Mouse (Mus musculus): ENCODE results near the gene Rere. TPM values are rescaled to one million over a fixed set of nuclear protein-coding genes. Genes with fewer than 3 reads are reported as not detected.

Gene Rere
- total RNA-seq, 2 experiments from 2014 or later, result 85.3 to 118 TPM

DNA sequence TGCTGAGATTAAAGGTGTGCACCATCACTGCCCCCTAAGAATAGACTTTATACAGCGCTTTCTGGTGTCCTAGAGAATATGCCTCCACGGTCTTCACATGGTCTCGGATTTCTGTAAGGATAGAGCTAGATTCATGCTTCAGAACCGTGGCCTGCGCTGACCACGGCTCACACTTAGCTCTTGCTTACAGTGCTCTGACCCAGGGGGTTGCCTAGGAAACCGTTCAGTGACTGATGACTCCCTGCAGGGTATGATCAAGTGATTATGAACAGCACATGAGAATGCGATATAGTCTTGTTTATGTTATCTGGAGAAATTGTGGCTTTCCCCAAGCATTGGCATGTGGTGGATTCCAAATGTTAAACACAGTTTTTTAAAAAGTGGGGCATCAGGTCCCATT is 103.0 kb downstream of the Rere start:
- no peak for DNase-seq

DNA sequence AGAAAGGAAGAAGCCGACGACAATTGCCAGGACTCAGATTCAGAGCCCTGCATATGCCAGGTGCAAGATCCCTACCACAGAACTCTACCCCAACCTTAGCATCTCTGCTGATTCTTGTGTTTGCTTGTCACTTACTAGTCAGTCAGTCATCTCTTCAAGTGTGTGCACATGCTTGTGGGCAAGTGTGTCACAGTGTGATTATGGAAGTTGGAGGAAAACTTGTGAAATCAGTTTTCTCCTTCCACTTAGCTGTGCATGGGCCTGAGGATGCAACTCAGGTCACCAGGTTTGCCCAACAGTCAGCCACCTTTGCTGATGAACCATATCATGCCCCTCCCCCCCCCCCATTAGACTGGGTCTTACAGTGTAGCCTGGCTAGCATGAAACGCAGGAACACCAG is 103.5 kb downstream of the Rere start:
- no peak for DNase-seq

DNA sequence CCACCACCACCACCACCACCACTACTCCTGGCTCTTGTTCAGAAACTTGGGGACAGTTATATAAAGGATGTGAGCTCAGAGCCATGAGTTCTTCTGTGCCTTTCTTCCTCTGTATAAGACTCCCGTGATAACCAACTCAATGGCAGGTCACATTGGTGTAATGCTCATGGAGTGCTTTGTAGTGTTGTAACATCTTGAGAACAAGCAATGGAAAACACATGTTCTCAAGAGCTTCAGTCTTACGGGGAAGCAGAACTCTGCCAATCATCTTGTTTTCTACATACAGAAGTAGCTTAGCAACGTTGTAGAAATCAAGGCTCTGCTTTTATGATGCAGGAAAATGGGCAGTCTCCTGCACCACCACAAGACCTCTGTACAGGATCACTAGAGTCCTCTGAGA is 107.1 kb downstream of the Rere start:
- DNase-seq, result no peak

DNA sequence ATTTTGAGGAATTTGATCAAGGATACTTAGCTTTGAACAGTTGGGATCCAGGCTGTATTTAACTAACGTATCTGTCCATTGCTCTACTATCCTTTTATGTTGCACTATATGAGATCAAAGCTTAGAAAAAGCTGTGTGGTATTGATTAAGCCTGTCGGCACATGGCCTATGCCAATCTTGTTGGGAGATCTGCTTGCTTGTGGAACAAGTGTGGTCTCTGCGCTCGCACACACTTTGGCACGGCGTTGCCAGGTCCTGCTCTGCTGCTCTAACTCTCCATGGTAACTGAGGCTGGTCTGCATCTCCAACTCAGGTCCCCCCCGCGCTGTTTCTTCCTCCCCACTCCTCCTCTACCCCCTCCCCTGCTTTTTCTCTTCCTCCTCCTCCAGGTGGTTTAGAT is 112.2 kb downstream of the Rere start:
- DNase-seq, result no peak

DNA sequence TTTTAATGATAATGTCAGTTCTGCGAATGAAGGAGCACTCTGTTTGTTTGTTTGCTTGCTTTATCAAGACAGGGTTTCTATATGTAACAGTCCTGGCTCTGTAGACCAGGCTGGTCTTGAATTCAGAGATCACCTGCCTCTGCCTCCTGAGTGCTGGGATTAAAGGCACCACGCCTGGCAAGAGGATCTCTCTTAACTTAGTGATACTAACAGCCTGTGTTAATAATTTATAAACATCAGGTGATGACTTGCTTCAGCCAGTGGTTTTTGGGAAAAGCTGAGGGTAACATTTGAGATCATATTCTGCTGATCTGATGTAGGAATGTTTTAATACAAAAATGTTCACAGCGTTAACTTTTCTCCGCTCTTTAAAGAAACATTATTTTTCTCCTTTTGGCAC is 112.6 kb downstream of the Rere start:
- no peak for DNase-seq

DNA sequence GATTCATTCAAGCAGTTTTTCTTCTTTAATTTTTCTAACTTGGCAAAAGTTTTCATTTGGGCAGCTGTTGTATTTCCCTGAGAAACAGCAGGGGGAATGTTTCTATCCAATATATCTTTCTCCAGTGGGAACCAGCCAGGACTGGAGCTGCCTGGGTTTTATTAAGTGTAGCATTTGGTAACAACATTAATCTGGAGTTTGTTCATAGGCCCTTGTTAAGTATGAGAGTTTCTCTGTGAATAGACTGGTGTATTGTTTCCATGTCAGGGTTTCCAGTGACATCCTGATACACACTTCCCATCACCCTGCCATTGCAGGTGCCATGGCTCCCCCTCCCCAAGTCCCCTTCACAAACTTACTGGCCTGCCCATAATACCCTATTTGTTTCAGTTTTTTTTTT is 114.9 kb downstream of the Rere start:
- no peak for DNase-seq

DNA sequence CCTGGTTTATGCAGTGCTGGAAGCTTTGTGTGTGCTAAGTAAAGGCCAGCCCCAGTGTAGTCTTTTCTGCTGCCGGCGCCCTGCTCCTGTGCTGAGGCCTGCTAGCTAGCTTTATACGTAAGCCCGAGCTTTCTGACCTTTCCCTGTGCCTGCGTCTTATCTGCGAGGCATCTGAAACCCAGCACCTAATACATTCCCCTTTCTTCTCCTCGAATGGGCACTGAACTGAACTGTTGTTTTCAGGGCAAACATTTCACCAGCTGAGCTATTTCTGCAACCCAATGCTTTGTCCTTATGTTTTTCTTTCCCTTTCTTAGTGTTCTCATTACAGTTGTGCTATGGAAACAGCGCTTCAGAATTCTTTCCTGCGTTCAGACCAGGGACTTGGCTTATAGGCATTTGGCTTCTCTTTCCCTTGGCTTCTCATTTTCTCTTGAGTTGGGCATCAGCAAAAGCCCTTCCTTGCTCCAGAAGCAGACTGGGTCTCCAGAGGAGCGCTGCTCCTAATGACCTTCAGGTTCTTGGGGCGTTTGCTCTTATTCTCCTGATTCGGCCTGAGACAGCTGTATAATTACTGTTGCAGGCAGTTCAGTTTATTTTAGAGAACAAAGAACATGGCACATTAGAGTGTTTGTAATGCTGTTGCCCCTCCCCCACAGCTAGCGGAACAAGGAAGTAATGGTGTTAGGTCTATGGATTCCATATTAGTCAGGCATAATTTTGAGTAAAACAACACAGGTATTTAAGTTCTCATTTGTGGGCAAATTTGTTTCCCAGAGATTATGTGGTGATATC is 115.6 kb downstream of the Rere start:
- DNase-seq, result no peak

DNA sequence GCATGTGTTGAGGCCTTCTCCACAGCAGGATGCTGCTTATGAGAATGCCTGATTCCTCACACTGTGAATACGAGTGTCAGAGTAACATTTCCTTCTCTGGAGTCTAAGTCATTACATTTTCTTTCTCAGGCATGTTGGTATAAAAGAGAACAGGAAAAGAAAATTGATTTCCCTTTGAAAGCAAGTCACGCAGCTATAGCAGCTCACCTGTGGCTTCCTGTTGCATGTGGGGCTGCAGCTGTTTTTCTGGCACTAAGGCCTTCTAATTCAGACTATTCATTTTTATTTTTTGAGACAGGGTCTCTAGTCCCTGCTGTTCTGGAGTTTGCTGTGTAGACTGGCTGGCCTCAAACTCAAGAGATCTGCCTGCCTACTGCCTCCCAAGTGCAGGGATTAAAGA is 117.6 kb downstream of the Rere start:
- DNase-seq, result no peak

DNA sequence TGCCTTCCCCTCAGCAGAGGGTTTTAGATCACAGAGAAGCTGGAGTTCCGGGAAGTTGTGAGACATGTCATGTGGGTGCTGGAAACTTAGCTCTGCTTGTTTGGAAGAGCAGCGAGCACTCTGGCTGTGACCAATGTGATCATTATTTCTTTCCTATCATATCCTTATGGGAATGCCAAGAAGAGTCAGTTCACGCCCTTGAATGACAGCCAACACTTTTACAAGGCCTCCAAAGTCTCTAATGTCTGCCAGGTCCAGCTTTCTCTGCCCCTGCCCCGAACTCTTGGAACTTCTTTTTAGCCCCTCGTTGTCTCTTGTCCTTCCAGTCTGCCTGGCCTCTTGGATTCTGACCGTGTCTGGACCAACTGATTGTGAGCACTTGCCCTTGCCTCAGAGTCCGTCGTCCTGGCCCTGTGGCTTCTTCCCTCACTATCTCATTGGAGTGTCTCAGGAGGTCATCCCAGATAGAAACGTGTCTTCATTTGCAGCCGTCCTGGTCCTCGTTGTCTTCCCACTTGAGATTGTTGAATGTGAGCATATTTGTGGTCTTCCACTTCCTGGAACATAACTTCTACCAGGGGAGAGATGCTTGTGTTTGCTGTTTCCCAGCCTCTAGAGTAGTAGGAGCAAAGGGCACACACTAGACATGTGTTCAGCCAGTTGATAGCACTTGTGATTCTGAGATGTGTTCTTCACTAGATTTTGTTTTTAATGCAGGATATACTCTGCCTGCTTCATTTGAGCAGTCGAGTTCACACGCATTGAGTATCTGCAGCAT is 120.6 kb downstream of the Rere start:
- DNase-seq, result peak; percentile 54

DNA sequence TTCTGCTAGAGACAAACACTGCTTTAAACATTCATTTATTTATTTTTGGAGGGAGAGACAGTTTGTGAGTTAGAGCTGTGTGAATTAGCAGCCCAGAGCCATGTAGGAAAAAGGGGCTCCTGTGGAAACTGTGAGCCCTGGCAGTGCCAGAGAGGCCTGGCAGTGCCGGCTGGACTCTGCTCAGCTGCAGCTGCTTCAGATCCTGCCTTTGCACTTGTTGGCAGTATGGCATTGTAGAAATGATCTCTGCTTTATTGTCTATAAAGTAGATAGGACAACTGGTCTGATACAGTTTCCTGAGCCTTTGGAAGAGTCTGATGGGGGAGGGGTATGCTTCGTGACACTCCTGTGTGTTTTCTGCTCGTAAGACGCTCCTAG is 121.2 kb downstream of the Rere start:
- peak; percentile 26 for DNase-seq

DNA sequence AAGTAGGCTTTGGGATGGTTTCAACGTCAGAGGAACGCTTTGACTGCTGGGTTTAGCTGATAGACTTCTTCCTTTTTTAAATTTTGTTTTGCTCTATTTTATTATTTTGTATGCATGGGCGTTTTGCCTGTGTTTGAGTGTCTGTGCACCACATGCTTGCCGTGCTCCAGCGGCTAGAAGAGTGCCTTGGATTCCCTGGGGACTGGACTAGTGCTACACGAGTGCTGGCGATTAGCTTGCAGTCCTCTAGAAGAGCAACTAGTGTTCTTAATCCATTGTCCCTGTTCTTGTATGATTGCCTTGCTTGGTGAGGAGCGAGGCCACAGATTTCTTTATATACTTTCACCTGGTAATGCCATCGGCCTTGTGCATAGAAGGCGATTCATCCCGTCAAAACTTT is 122.5 kb downstream of the Rere start:
- DNase-seq, result no peak

DNA sequence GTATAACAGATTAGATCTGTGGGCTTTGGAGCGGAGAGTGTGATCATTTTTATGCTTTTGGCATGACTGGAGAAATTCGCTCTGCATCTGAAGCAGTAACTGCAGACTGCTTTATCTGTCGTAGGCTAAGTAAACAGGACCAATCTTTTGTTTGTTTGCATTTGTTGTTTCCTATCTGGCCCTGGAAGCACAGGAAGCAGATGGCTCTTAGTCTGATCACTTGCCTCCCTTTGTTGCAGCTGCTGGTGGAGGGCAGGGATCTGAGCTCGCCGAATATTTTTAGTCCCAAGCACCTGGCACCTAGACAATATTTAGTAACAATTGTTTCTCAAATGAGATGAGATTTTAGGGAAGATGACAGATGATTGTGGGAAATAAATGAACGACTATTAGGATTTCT is 123.1 kb downstream of the Rere start:
- no peak for DNase-seq

DNA sequence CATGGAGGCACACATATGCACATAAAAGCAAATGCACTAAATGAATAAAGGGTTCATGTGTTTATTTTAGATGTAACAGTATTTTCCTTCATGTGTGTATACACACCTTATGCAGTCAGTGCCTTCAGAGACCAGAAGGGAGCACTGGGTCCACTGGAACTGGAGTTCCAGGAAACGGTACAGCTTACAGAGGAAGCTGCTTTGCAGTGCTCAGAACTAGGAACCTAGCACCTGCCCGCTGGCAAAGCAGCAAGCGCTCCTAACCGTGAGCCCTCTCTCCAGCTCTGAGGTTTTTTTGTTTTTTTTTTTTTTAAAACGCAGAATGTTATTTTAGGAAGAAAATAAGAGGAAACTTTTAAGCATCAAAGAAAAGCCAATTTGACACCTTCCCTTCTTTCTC is 124.3 kb downstream of the Rere start:
- DNase-seq, result no peak

DNA sequence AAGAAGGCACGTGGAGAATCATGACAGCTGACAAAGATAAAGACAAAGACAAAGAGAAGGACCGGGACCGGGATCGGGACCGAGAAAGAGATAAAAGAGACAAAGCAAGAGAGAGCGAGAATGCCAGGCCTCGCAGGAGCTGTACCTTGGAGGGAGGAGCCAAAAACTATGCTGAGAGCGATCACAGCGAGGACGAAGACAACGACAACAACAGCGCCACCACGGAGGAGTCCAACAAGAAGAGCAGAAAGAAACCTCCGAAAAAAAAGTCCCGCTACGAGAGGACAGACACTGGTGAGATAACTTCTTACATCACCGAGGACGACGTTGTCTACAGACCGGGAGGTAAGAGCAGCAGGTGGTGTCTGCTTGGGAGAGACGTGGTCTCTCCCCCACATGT is 124.9 kb downstream of the Rere start:
- DNase-seq, result no peak

DNA sequence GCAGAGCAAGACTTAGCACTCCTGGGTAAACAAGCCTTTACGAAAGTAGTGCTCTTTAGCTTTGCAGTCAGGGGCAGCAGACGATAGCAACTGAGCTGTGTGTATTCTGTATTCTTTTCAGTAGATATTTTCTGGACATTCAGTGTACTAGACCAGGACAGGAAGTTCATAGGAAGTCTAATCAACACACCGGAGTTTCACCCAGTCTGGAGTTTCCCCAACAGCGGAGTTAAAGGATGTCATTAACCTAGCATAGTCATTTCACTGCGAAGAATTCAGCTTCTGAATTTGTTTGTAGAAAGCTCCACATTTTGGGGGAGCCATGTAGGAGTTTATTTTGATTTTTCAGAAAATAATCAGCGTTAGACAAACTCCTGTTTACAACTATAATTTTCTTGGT is 125.4 kb downstream of the Rere start:
- no peak for DNase-seq

DNA sequence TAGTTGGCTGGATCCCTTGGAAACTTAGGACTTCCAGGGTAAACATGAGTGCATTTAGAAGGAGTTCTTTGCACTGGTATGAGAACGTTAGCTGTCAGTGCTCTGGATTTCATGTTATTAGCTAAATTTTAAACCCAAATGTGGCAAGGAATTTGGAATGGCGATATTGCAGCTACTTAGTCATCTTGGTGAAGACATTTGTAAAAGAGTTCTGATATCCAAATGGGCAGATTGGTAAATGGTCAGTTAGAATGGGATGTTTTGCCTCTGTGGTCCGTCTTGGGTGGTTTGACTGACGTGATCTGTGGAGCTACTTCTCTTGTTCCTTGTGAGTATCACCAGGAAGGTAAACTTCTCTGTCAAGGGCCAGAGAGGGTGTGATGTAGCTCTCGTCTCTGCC is 132.8 kb downstream of the Rere start:
- DNase-seq, result no peak

DNA sequence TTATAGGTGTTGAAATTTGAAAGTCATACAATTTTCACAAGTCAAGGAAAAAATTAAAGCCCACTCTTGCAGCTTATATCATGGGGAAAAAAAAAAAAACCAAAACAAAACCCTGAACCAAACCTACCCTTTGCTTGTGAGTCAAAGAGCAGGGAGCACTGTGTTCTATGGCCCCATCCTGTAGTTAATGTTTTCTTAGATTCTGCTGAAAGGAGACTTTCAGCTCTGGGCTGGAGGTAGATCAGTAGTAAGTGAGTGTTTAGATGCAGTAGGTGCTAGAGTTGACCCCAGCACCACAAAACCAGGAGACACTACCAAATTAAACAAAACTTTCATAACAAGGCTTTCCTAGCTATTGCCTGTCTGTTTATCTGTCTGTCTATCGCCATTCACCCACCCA is 133.3 kb downstream of the Rere start:
- no peak for DNase-seq

DNA sequence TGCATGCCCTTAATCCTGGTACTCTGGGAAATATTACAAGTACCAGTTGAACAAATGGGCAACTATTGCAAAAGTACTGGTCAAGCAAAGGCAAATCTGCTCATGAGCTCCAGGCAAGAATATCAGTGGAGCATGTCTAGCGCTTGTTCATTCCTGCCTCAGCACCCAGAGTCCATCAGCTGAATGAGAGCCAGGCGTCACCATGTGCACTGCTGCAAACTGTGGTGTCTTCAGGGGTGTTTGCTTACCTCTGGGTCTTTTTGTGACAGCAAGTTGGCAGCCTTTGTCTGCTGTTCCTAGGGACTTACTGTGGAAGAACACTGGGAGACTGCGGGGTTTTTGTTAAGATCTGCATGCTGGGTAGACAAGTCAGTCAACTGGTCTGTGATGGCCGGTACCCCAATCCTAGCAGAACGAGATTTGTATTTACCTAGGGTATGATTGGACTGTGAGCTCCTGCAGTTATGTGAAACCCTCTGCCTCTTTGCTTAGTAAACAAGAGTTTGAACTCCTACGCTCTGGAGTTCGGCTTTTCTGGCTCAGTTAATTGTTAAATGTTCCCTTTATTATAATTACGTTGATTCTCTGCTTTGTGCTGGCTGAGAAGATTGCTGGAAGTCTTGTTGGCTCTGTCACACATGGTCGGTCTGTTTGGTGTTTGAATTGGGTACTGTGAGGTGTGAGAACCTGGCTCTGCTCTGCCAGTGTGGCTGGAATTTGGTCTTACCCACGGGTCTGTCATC is 134.0 kb downstream of the Rere start:
- no peak for DNase-seq

DNA sequence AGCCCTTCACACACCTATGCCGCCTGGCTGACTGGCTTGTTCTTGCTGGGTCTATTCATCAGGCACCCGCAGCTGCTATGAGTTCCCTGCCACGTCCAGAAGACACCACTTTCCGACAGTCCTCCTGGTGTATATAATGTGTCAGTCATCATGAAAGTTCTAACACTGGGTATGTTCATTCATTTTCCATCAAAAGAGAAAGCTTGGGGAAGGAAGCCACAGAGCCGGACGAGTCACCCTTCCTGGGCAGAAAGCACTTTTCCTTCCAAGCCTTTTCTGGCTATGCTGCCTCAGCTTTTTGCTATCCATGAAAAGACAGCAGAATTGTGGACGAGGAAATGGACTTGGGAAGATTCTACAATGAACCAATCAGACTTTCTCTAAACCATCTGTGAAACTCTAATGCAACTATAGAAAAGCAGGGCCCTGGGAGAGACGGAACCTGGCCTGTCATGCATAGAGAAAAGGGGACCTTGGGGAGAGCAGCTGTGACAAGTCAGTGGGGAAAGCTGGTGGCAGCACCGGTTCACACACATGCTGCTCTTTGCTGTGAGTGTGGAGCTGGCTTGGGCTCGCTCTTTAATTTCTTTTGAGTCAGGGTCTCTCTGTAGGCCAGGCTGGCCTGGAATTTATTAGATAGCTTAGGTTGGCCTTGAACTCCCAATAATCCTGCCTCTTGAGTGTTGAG is 139.3 kb downstream of the Rere start:
- no peak for DNase-seq

DNA sequence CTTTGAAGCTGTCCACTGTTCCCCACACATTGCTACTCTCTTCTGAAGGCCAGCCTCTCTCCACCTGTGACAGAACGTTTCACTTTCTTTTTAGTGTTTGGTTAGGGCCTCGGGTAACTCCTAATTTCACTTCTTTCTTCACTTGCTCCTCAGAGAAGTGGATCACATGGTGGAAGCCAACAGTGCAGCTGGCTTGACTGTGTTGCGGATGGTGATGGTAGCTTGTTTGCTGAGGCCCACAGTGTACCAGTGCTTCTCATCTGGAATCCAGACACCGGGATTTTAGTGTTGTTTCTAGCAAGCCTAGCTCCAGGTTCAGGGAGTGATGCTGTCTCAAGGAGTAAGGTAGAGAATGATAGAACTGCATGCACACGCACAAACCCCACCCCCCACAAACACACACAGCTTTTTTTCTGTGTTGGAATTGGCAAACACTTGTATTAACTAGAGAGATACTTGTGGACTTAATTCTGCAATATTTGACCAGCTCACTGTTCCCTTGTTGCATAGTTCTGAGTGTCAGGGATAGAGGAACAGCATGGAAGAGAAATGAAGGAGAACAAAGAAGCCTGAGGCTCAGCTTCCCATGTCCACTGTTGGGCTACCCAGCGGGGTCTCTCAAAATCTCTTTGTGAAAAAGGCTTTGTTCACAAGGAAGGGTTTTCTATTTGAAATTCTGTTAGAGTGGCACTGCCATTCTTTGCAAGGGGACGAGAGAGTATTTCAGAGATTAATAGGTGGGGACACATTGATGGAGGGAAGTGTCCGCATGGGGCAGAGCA is 144.8 kb downstream of the Rere start:
- DNase-seq, result no peak

DNA sequence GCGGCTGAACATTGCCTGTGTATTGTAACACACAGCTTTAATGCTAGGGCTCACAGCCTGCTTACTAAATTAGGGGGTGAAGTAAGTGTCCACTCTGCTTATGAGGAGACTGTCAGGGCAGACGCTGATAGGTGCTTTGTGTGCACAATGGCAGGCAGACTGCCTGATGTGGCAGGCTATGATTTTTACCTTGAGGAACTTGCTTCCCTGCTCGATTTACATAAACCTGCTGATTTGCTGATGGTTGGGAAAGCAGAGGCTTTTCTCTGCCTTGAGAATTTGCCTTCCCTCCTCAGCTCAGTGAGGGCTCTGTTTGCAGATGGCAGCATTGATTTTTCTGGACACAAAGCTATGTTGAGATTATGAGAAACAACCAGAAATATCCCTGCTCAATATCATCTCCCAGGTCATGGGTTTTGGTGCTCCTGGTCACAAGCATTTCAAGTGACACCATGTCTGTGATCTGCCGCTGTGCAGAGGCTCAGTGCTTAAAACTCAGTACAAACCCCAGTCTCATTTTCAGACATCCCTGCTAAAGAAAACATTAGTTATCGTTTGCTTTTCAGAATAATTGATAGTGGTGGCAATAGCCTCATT is 145.5 kb downstream of the Rere start:
- DNase-seq, result no peak
